Mouse (Mus musculus) gastrocnemius, postnatal 10 days (tissue): Measurements from ENCODE around the gene Ulk4. TPM values are rescaled to one million over a fixed set of nuclear protein-coding genes. Genes with fewer than 3 reads are reported as not detected.

Source experiments
- microRNA-seq, 2 experiments: library from miRNA; unstranded; fragments of <30 nt; microRNA quantifications; one replicate each; pipeline ENCODE4 v1.2.0; 2021
- total RNA-seq, 2 experiments: library from RNA; stranded (reverse); gene quantifications; 2 replicates each; pipeline ENCODE4 v1.2.3; 2021

The Ulk4 gene
- total RNA-seq, 2 experiments from 2014 or later = 0.80 to 0.97 TPM

Small RNA genes within 50 kb of the gene (microRNA-seq; reads per million reads assigned to microRNA genes)
- gene Mir7090 = 0 to 0.64 reads per million in 2 experiments

Other genes with a start within 250 kb of the Ulk4 start
- 100 to 1,000 TPM; 203 to 207 TPM for gene Trak1, start 20.3 kb upstream of the Ulk4 start, total RNA-seq
- gene Cck, start 218.5 kb upstream of the Ulk4 start, total RNA-seq = 1 to 10 TPM; 3.4 to 3.5 TPM